Mouse (Mus musculus): ENCODE measurements around the gene Tmem151a.

DNA sequence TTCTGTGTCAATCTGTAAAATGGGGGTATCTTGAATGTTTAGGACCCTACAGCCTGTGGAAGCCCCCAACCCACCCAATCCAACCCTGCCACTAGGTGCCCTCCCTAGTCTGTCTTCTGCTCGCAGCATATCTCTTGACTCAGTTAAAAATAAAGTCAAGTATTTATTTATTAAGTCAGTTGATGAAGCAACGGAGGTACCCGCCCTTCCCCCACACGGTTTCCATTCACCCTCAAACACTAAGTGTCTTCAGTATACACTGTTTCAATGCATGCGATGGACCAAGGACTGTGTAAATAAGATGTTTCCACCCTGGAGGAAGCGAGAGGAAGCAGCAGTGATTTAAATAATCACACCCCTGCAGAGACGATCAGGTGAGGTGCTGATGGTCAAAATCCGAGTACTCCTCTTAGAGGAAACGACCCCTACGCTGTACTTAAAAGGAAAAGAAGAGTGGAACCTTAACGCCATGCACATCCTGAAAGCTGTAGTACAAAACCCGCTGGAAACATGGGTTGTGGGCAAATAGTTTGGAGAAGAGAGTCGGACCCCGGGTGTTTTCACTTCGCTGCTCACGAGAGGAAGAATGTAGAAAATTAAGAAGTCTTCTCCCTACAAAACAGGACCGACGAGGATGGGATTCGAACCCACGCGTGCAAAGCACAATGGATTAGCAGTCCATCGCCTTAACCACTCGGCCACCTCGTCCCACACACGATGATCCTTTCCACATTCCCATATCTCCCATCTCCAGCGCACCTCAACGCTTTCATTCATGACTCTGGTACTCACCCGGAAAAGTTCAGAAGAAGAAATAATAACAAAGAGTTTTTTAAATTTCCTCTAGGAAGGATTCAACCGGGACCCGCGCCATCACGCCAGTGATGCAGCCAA is 47.4 kb downstream of the Tmem151a start:
- TF ChIP-seq GATA1 (IDR thresholded peaks at IDR 0.05; ENCODE audit: low read length) (no peak), TAL1 (IDR thresholded peaks at IDR 0.05; ENCODE audit: low read length) (no peak)
